Mouse (Mus musculus): ENCODE results near the gene Ch25h. TPM values are rescaled to one million over a fixed set of nuclear protein-coding genes. Genes with fewer than 3 reads are reported as not detected.

Ch25h gene
- polyA plus RNA-seq, 1 experiment from 2014 or later = 3.7 TPM

GRCm38 (mm10) chr19:34450784-34451370 is 24.1 kb downstream of the Ch25h start:
- Histone ChIP-seq H3K4me1 (ENCODE audit: control insufficient read depth, insufficient read depth, low read length) (no peaks in the 10 kb centered on the region), H3K4me2 (no peak overlapping the region), H3K9ac (ENCODE audit: low read depth, low read length) (no peak overlapping the region), H3K36me3 (ENCODE audit: control insufficient read depth, insufficient read depth, low read length) (no peaks in the 10 kb centered on the region), H3K9me3 (replicated peaks; ENCODE audit: control insufficient read depth, low read length) (no peaks in the 10 kb centered on the region), H3K27ac (ENCODE audit: low read depth, low read length) (no peak overlapping the region), H3K27me3 (ENCODE audit: control insufficient read depth, insufficient read depth, low read length) (no peaks in the 10 kb centered on the region), H3K4me3 (ENCODE audit: low read depth, low read length) (no peak overlapping the region)
- ATAC-seq (replicated peaks; ENCODE audit: insufficient number of reproducible peaks, low FRiP score, low TSS enrichment) = no peak
- WGBS (ENCODE audit: insufficient replicate concordance) = 50% methylated on average over 1 of the region's 1 CpGs

DNA sequence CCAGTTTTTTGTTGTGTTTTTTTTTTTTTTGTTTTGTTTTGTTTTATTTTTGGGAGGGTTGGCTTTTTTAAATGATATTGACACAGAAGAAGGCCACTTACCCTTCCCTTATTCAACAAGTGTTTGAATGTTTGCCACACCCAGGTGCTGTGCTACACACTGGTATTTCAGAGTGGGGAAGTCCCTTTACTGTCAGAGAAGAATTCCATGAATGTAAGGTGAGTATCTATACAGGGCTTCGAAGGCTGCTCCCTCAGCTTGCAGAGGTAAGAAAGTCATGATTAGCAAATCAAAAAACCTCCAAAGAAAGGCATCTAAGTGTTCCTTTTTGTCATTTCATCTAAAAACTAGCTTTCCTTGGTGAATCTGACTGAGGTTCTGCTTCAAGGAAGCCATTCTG is 26.1 kb downstream of the Ch25h start:
- no peak for ATAC-seq (replicated peaks; ENCODE audit: insufficient number of reproducible peaks, low FRiP score, low TSS enrichment)
- no peaks in the 10 kb centered on the region for H3K36me3 ChIP-seq (ENCODE audit: control insufficient read depth, insufficient read depth, low read length)
- H3K4me1 ChIP-seq (ENCODE audit: control insufficient read depth, insufficient read depth, low read length) = 0 out of 2 replicates have a peak, but pooled peaks cover 3% of the 10 kb centered on the region
- H3K27ac ChIP-seq (ENCODE audit: low read depth, low read length) = no peak overlapping the region
- no peak overlapping the region for H3K4me2 ChIP-seq
- H3K4me3 ChIP-seq (ENCODE audit: low read depth, low read length) = no peak overlapping the region
- no peaks in the 10 kb centered on the region for H3K27me3 ChIP-seq (ENCODE audit: control insufficient read depth, insufficient read depth, low read length)
- H3K9me3 ChIP-seq (replicated peaks; ENCODE audit: control insufficient read depth, low read length) = no peaks in the 10 kb centered on the region
- no peak overlapping the region for H3K9ac ChIP-seq (ENCODE audit: low read depth, low read length)
- WGBS (ENCODE audit: insufficient replicate concordance) = 69% methylated on average over 1 of the region's 1 CpGs

- no peak for ATAC-seq (replicated peaks; ENCODE audit: insufficient number of reproducible peaks, low FRiP score, low TSS enrichment)
- H3K4me2 ChIP-seq = no peak overlapping the region
- 57% methylated on average over 4 of the region's 4 CpGs for WGBS (ENCODE audit: insufficient replicate concordance)
These were observed 29.5 kb downstream of the Ch25h start for GRCm38 (mm10) chr19:34445410-34446012.

GRCm38 (mm10) chr19:34444785-34445184 is 30.2 kb downstream of the Ch25h start:
- 63% methylated on average over 3 of the region's 3 CpGs for WGBS (ENCODE audit: insufficient replicate concordance)

More at GRCm38 (mm10) chr19:34445410-34446012, 29.5 kb downstream of the Ch25h start:
- Histone ChIP-seq H3K27me3 (ENCODE audit: control insufficient read depth, insufficient read depth, low read length) (no peaks in the 10 kb centered on the region), H3K9me3 (replicated peaks; ENCODE audit: control insufficient read depth, low read length) (no peaks in the 10 kb centered on the region), H3K9ac (ENCODE audit: low read depth, low read length) (no peak overlapping the region), H3K4me1 (ENCODE audit: control insufficient read depth, insufficient read depth, low read length) (peaks cover 9% of the 10 kb centered on the region; the same call in 1 of the 2 replicates), H3K27ac (ENCODE audit: low read depth, low read length) (no peak overlapping the region), H3K36me3 (ENCODE audit: control insufficient read depth, insufficient read depth, low read length) (no peaks in the 10 kb centered on the region), H3K4me3 (ENCODE audit: low read depth, low read length) (no peak overlapping the region)

DNA sequence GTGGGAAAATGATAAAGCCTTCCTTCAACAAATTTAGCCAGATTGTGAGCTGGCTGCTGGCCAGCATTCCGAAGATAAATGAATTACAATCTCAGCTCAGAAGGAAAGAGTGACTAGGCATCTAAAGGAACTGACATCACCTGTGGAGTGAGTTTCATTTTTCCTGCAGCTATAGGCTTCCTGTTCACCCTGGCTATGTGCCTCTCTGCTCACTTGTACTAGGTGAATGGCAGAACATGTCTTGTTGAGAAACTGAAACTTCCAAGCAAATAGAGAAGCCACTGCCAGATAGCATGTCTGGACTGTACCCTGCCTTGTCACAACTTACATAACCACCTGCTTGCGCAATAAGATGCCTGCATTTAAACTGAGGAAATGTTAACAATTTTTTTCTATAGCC is 33.0 kb downstream of the Ch25h start:
- 64% methylated on average over 2 of the region's 2 CpGs for WGBS (ENCODE audit: insufficient replicate concordance)
- Histone ChIP-seq H3K27ac (ENCODE audit: low read depth, low read length) (no peak overlapping the region), H3K36me3 (ENCODE audit: control insufficient read depth, insufficient read depth, low read length) (no peaks in the 10 kb centered on the region), H3K9me3 (replicated peaks; ENCODE audit: control insufficient read depth, low read length) (no peaks in the 10 kb centered on the region), H3K4me3 (ENCODE audit: low read depth, low read length) (no peak overlapping the region), H3K9ac (ENCODE audit: low read depth, low read length) (no peak overlapping the region), H3K4me1 (ENCODE audit: control insufficient read depth, insufficient read depth, low read length) (peaks cover 9% of the 10 kb centered on the region; the same call in 1 of the 2 replicates), H3K4me2 (no peak overlapping the region), H3K27me3 (ENCODE audit: control insufficient read depth, insufficient read depth, low read length) (no peaks in the 10 kb centered on the region)
- ATAC-seq (replicated peaks; ENCODE audit: insufficient number of reproducible peaks, low FRiP score, low TSS enrichment) = no peak; the same call in 1 of the 2 replicates

More at GRCm38 (mm10) chr19:34444785-34445184, 30.2 kb downstream of the Ch25h start:
- Histone ChIP-seq H3K9ac (ENCODE audit: low read depth, low read length) (no peak overlapping the region), H3K27ac (ENCODE audit: low read depth, low read length) (peak overlapping the region; percentile 41; the same call in 1 of the 2 replicates), H3K4me2 (no peak overlapping the region), H3K36me3 (ENCODE audit: control insufficient read depth, insufficient read depth, low read length) (no peaks in the 10 kb centered on the region), H3K27me3 (ENCODE audit: control insufficient read depth, insufficient read depth, low read length) (no peaks in the 10 kb centered on the region), H3K4me3 (ENCODE audit: low read depth, low read length) (no peak overlapping the region), H3K4me1 (ENCODE audit: control insufficient read depth, insufficient read depth, low read length) (peaks cover 9% of the 10 kb centered on the region; the same call in 1 of the 2 replicates), H3K9me3 (replicated peaks; ENCODE audit: control insufficient read depth, low read length) (no peaks in the 10 kb centered on the region)
- no peak for ATAC-seq (replicated peaks; ENCODE audit: insufficient number of reproducible peaks, low FRiP score, low TSS enrichment)

- Histone ChIP-seq H3K4me1 (ENCODE audit: control insufficient read depth, insufficient read depth, low read length) (no peaks in the 10 kb centered on the region), H3K4me2 (no peak overlapping the region), H3K4me3 (ENCODE audit: low read depth, low read length) (no peak overlapping the region), H3K36me3 (ENCODE audit: control insufficient read depth, insufficient read depth, low read length) (no peaks in the 10 kb centered on the region), H3K9me3 (replicated peaks; ENCODE audit: control insufficient read depth, low read length) (no peaks in the 10 kb centered on the region), H3K9ac (ENCODE audit: low read depth, low read length) (no peak overlapping the region), H3K27ac (ENCODE audit: low read depth, low read length) (no peak overlapping the region), H3K27me3 (ENCODE audit: control insufficient read depth, insufficient read depth, low read length) (no peaks in the 10 kb centered on the region)
- no peak for ATAC-seq (replicated peaks; ENCODE audit: insufficient number of reproducible peaks, low FRiP score, low TSS enrichment)
- WGBS (ENCODE audit: insufficient replicate concordance) = 59% methylated on average over 5 of the region's 5 CpGs
These were observed 39.8 kb downstream of the Ch25h start for GRCm38 (mm10) chr19:34435197-34435611.

- Histone ChIP-seq H3K4me2 (no peak overlapping the region), H3K27ac (ENCODE audit: low read depth, low read length) (no peak overlapping the region), H3K9me3 (replicated peaks; ENCODE audit: control insufficient read depth, low read length) (no peaks in the 10 kb centered on the region), H3K4me3 (ENCODE audit: low read depth, low read length) (no peak overlapping the region), H3K4me1 (ENCODE audit: control insufficient read depth, insufficient read depth, low read length) (no peaks in the 10 kb centered on the region), H3K27me3 (ENCODE audit: control insufficient read depth, insufficient read depth, low read length) (no peaks in the 10 kb centered on the region), H3K36me3 (ENCODE audit: control insufficient read depth, insufficient read depth, low read length) (no peaks in the 10 kb centered on the region), H3K9ac (ENCODE audit: low read depth, low read length) (no peak overlapping the region)
- ATAC-seq (replicated peaks; ENCODE audit: insufficient number of reproducible peaks, low FRiP score, low TSS enrichment) = no peak
- 87% methylated on average over 3 of the region's 3 CpGs for WGBS (ENCODE audit: insufficient replicate concordance)
These were observed 43.6 kb downstream of the Ch25h start for GRCm38 (mm10) chr19:34431314-34431713.

DNA sequence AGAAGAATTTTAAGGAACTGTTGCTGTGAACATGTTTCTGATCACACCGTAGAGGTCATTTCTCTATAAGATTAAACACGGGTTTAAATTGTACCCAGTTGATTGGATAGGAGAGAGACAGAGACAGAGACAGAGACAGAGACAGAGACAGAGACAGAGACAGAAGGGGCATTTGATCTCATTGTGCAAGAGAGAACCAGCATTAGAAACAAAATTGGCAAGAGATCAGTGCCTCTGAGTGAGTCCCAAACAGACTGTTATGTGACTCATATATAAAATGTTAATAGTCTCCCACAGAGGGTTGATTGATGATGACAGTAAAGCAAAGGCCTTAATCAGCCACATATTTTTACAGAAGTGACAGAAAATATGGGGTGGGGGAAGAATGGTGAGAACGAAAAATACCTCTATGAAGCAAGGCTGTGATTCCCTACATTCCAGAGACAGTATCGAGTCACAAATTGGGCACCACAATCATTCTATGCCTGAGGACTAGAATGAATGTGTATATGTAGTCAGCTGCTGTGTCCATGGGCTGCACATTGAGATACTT is 51.1 kb downstream of the Ch25h start:
- WGBS (ENCODE audit: insufficient replicate concordance) = 76% methylated on average over 4 of the region's 4 CpGs
- Histone ChIP-seq H3K9me3 (replicated peaks; ENCODE audit: control insufficient read depth, low read length) (no peaks in the 10 kb centered on the region), H3K4me1 (ENCODE audit: control insufficient read depth, insufficient read depth, low read length) (no peaks in the 10 kb centered on the region), H3K27me3 (ENCODE audit: control insufficient read depth, insufficient read depth, low read length) (no peaks in the 10 kb centered on the region), H3K4me3 (ENCODE audit: low read depth, low read length) (no peak overlapping the region), H3K36me3 (ENCODE audit: control insufficient read depth, insufficient read depth, low read length) (no peaks in the 10 kb centered on the region), H3K27ac (ENCODE audit: low read depth, low read length) (no peak overlapping the region), H3K9ac (ENCODE audit: low read depth, low read length) (no peak overlapping the region), H3K4me2 (no peak overlapping the region)
- no peak for ATAC-seq (replicated peaks; ENCODE audit: insufficient number of reproducible peaks, low FRiP score, low TSS enrichment)

Measured in heart, embryonic 11.5 days (tissue).